Comparison of ENCODE assay signal across 30 mouse cellular contexts in the genomic region with DNA sequence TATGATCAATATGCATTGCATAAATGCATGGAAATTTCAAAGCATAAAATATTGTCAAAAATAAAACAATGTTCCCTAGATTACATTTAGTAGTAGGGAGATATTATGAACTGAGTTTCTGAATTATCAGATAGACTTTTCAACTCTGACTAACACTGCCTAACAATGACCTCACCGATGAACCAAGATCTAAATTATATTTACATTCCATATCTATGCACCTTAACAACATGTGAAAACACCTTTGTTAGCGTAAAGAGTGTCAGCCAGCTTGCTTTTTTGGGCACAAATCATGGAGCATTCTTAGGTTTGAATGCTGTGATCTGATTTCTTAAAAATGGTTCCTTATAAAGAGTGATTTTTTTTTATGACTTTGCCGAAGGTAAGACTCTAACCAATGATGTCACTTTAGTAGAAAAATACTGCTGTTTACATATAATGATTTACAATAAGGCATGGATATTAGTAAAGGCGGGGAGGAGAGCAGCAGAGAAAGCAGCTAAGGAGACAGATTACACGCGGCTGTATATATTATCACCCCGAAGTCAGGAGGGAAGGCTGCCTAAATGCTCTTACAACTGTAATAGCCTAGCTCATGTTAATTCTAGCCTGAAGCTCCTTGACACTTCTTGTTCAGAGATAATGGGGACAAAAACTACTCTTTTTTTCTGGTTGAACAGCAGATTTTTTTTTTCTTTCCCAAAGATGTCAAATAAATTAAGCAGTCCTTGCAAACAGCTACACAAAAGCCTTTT. TPM values are rescaled to one million over a fixed set of nuclear protein-coding genes. Genes with fewer than 3 reads are reported as not detected.
DNase-seq lines count a peak whose midpoint lies in the region; ATAC-seq and TF ChIP-seq lines count a peak whose summit lies in the region.
"Had no signal": no experiment of that assay in that cellular context is flagged by ENCODE, and none has a peak within 500 bp of the region (broad histone marks: within the 10 kb centered on the region; RNA-seq: fewer than 3 reads in every experiment).

No protein-coding gene starts in this region.

- no peaks in the 10 kb centered on the region for H3K9me3 ChIP-seq in midbrain, embryonic 13.5 days
- no peaks in the 10 kb centered on the region for H3K9me3 ChIP-seq in midbrain, postnatal 0 days (ENCODE audit: low read length)
- H3K9me3 ChIP-seq in neural tube, embryonic 13.5 days, result no peaks in the 10 kb centered on the region
- no peaks in the 10 kb centered on the region for H3K9me3 ChIP-seq in intestine, postnatal 0 days (ENCODE audit: control insufficient read depth)
- H3K9me3 ChIP-seq: embryonic facial prominence, embryonic 12.5 days; embryonic facial prominence, embryonic 15.5 days; G1E; heart, embryonic 12.5 days; heart, embryonic 15.5 days; hindbrain, embryonic 10.5 days; hindbrain, embryonic 13.5 days had no signal

- 70% methylated on average over 7 of the region's 7 CpGs for WGBS in midbrain, embryonic 13.5 days
- WGBS in midbrain, postnatal 0 days, result 50% methylated on average over 7 of the region's 7 CpGs
- WGBS in neural tube, embryonic 13.5 days, result 43% methylated on average over 7 of the region's 7 CpGs
- WGBS in intestine, postnatal 0 days, result 21% methylated on average over 7 of the region's 7 CpGs

- no peaks in the 10 kb centered on the region for H3K4me1 ChIP-seq in midbrain, embryonic 13.5 days (replicated peaks)
- no peaks in the 10 kb centered on the region for H3K4me1 ChIP-seq in midbrain, postnatal 0 days (ENCODE audit: insufficient read depth, low read length)
- H3K4me1 ChIP-seq in neural tube, embryonic 13.5 days (replicated peaks), result peaks cover 8% of the 10 kb centered on the region; the same call in 1 of the 2 replicates
- no peaks in the 10 kb centered on the region for H3K4me1 ChIP-seq in intestine, postnatal 0 days (replicated peaks; ENCODE audit: control insufficient read depth, insufficient read depth, low read length)
- H3K4me1 ChIP-seq: embryonic facial prominence, embryonic 12.5 days; embryonic facial prominence, embryonic 15.5 days; heart, embryonic 12.5 days; heart, embryonic 15.5 days; hindbrain, embryonic 10.5 days; hindbrain, embryonic 13.5 days had no signal

- H3K27me3 ChIP-seq in midbrain, embryonic 13.5 days, result no peaks in the 10 kb centered on the region
- H3K27me3 ChIP-seq in midbrain, postnatal 0 days (ENCODE audit: insufficient read depth, low read length), result no peaks in the 10 kb centered on the region
- no peaks in the 10 kb centered on the region for H3K27me3 ChIP-seq in neural tube, embryonic 13.5 days
- H3K27me3 ChIP-seq in intestine, postnatal 0 days (replicated peaks; ENCODE audit: control insufficient read depth, insufficient read depth, low read length), result no peaks in the 10 kb centered on the region
- H3K27me3 ChIP-seq: CH12.LX; embryonic facial prominence, embryonic 12.5 days; embryonic facial prominence, embryonic 15.5 days; heart, embryonic 12.5 days; heart, embryonic 15.5 days; hindbrain, embryonic 13.5 days had no signal

- no peak overlapping the region for H3K27ac ChIP-seq in midbrain, embryonic 13.5 days
- H3K27ac ChIP-seq in midbrain, postnatal 0 days (ENCODE audit: low read depth, low read length), result no peak overlapping the region
- H3K27ac ChIP-seq in neural tube, embryonic 13.5 days (replicated peaks), result peak overlapping the region; percentile 43
- H3K27ac ChIP-seq in intestine, postnatal 0 days (ENCODE audit: low read depth, low read length), result no peak overlapping the region
- H3K27ac ChIP-seq: embryonic facial prominence, embryonic 12.5 days; embryonic facial prominence, embryonic 15.5 days; gastrocnemius, adult 2 months; heart, embryonic 15.5 days; hindbrain, embryonic 10.5 days; hindbrain, embryonic 13.5 days had no signal

- TF ChIP-seq CTCF in midbrain, postnatal 0 days (IDR thresholded peaks at IDR 0.05), result no peak
- TF ChIP-seq CTCF in intestine, postnatal 0 days (IDR thresholded peaks at IDR 0.05; ENCODE audit: low read depth), result no peak

- no peak overlapping the region for H3K9ac ChIP-seq in midbrain, embryonic 13.5 days (replicated peaks)
- H3K9ac ChIP-seq in midbrain, postnatal 0 days (replicated peaks; ENCODE audit: low read length, poor library complexity, severe bottlenecking), result no peak overlapping the region
- no peak overlapping the region for H3K9ac ChIP-seq in neural tube, embryonic 13.5 days
- no peak overlapping the region for H3K9ac ChIP-seq in intestine, postnatal 0 days (ENCODE audit: low read depth, low read length)
- H3K9ac ChIP-seq: embryonic facial prominence, embryonic 12.5 days; embryonic facial prominence, embryonic 15.5 days; heart, embryonic 12.5 days; heart, embryonic 15.5 days; hindbrain, embryonic 13.5 days had no signal

- H3K4me3 ChIP-seq in midbrain, embryonic 13.5 days (replicated peaks), result no peak overlapping the region
- H3K4me3 ChIP-seq in midbrain, postnatal 0 days (ENCODE audit: low read depth, low read length), result no peak overlapping the region
- H3K4me3 ChIP-seq in neural tube, embryonic 13.5 days, result no peak overlapping the region
- H3K4me3 ChIP-seq in intestine, postnatal 0 days (ENCODE audit: low read depth, low read length), result no peak overlapping the region
- H3K4me3 ChIP-seq: embryonic facial prominence, embryonic 12.5 days; embryonic facial prominence, embryonic 15.5 days; gastrocnemius, adult 2 months; heart, embryonic 12.5 days; heart, embryonic 15.5 days; hindbrain, embryonic 10.5 days; hindbrain, embryonic 13.5 days had no signal

- peak; percentile 55; the same call in 1 of the 2 replicates for ATAC-seq in midbrain, embryonic 13.5 days
- no peak for ATAC-seq in midbrain, postnatal 0 days (ENCODE audit: low FRiP score)
- peak; percentile 74 for ATAC-seq in neural tube, embryonic 13.5 days (ENCODE audit: low read depth)
- ATAC-seq in intestine, postnatal 0 days, result peak; percentile 61
- ATAC-seq: forebrain, embryonic 16.5 days; hindbrain, embryonic 16.5 days; Patski had no signal

- no peak overlapping the region for H3K4me2 ChIP-seq in midbrain, embryonic 13.5 days (replicated peaks)
- no peak overlapping the region for H3K4me2 ChIP-seq in midbrain, postnatal 0 days (ENCODE audit: low read depth, low read length, poor library complexity, severe bottlenecking)
- H3K4me2 ChIP-seq in neural tube, embryonic 13.5 days, result no peak overlapping the region
- H3K4me2 ChIP-seq in intestine, postnatal 0 days (replicated peaks; ENCODE audit: low read depth), result no peak overlapping the region
- H3K4me2 ChIP-seq: embryonic facial prominence, embryonic 12.5 days; embryonic facial prominence, embryonic 15.5 days; heart, embryonic 12.5 days; heart, embryonic 15.5 days; hindbrain, embryonic 13.5 days had no signal

- DNase-seq in midbrain, postnatal 0 days (ENCODE audit: low spot score), result no peak
- no peak for DNase-seq in neural tube, embryonic 10.5 days (ENCODE audit: extremely low spot score, low spot score)
- no peak for DNase-seq in lung, postnatal 14 days
- DNase-seq in spleen, adult 12 weeks (ENCODE audit: low spot score), result no peak
- DNase-seq: adrenal gland, postnatal 10 days; adrenal gland, postnatal 36 days; B cell, adult 2 months; cerebellum, adult 11 months; cerebellum, adult 2 months; cerebellum, adult 9-11 months; cerebellum, postnatal 25 days; gastrocnemius, adult 2 months; gastrocnemius, postnatal 14 days; heart, adult 18-20 months; heart, postnatal 10 days; heart, postnatal 36 days had no signal

- H3K36me3 ChIP-seq in midbrain, embryonic 13.5 days, result no peaks in the 10 kb centered on the region
- H3K36me3 ChIP-seq in midbrain, postnatal 0 days (ENCODE audit: insufficient read depth, low read length), result no peaks in the 10 kb centered on the region
- H3K36me3 ChIP-seq in neural tube, embryonic 13.5 days, result no peaks in the 10 kb centered on the region
- no peaks in the 10 kb centered on the region for H3K36me3 ChIP-seq in intestine, postnatal 0 days (ENCODE audit: control insufficient read depth, insufficient read depth)
- H3K36me3 ChIP-seq: embryonic facial prominence, embryonic 12.5 days; embryonic facial prominence, embryonic 15.5 days; G1E; heart, embryonic 12.5 days; heart, embryonic 15.5 days; hindbrain, embryonic 10.5 days; hindbrain, embryonic 13.5 days had no signal

RNA-seq across cellular contexts. Expression of gene Chmp2b, which starts 23.8 kb away (rescaled TPM):
- 44.4 and 45.7 TPM in 2 replicates for polyA plus RNA-seq in midbrain, embryonic 13.5 days (2015; fragmentation: Nextera tagmentation; extraction: Ambion mirVana)
- 50.9 and 66.0 TPM in 2 replicates for total RNA-seq in midbrain, postnatal 0 days (2014; rRNA removed)
- polyA plus RNA-seq in midbrain, postnatal 0 days (2015; fragmentation: Nextera tagmentation; extraction: Ambion mirVana), result 164 and 168 TPM in 2 replicates
- polyA plus RNA-seq in neural tube, embryonic 13.5 days (2015; fragmentation: Nextera tagmentation; extraction: Ambion mirVana), result 194 and 213 TPM in 2 replicates
- 190 and 195 TPM in 2 replicates for polyA plus RNA-seq in intestine, postnatal 0 days (2015; fragmentation: Nextera tagmentation; extraction: Ambion mirVana)
